Mouse (Mus musculus) cortical plate, adult 2 months (tissue): ENCODE measurements at regions not wholly inside any gene's neighbourhood (a gene's known extent, or its start where the extent isn't known, plus 50 kb on each side); places are given as distances from the start of the nearest gene placed in this dataset.

ENCODE experiments used
- CTCF ChIP-seq: fragments of 200-500 bp; IDR thresholded peaks from 2 replicates; pipeline ENCODE4 v1.5.1; 2011; ENCODE audit warnings: mild to moderate bottlenecking, control low read depth, low read length; ENCODE audit not compliant: insufficient read depth; ENCODE audit errors: extremely low read depth
- POLR2A ChIP-seq: fragments of 200-500 bp; IDR thresholded peaks from 2 replicates; pipeline ENCODE4 v1.6.1; 2011; ENCODE audit warnings: mild to moderate bottlenecking, low read length, control low read depth; ENCODE audit not compliant: insufficient read depth; ENCODE audit errors: extremely low read depth

DNA sequence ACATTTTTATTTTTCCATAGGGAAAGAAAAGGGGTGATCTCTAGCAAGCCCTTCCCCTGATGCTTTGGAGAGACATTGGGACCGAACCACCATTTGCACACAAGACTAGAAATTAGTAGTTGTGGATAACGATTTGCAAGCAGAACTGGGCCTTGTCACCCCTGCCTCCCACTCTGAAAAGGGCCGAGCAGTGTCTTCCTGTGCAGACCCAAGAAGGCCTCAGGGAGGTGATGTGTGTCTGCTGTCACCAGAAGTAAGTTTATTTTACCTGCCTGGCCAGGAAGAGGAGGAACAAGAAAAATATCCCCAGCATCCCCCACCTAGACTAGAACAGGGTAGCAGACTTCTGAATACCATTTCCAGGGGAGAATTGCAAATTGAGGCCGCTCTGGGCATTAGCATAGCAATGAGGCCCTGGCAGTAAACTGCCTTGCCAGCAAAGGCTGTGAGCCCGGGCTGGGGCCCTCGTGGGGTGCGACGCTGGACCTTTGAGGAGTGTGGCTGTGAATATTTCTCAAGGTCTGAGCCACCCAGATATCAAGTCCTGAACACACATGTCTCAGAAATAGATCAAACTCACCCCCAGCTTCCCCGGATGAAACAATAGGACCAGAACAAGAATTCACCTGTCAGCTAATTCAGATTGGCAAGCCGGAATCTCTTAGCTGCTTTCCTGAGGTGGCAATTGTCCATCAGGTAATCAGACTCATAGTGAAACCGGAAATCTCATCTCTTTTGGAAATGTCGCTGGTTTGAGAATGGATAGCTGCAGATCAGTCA lies 470.4 kb downstream of the Vrk1 start:
- TF ChIP-seq CTCF = no peak
- TF ChIP-seq POLR2A = no peak
